ENCODE assay signal across 16 mouse cellular contexts in genomic region chr1:41890714-41891689, GRCm38 (mm10).
A peak's percentile ranks its signal among the peaks of the same experiment; 100 is the strongest.
DNase-seq lines count a peak whose midpoint lies in the region; ATAC-seq and TF ChIP-seq lines count a peak whose summit lies in the region.
"Had no signal": no experiment of that assay in that cellular context is flagged by ENCODE, and none has a peak within 500 bp of the region (broad histone marks: within the 10 kb centered on the region; RNA-seq: fewer than 3 reads in every experiment).

No protein-coding gene starts in this region.

- no peaks in the 10 kb centered on the region for H3K36me3 ChIP-seq in embryonic facial prominence, embryonic 13.5 days
- no peaks in the 10 kb centered on the region for H3K36me3 ChIP-seq in hindbrain, embryonic 13.5 days
- H3K36me3 ChIP-seq in midbrain, postnatal 0 days (ENCODE audit: insufficient read depth, low read length), result no peaks in the 10 kb centered on the region
- H3K36me3 ChIP-seq: heart, embryonic 13.5 days; liver, embryonic 12.5 days had no signal

- no peak for TF ChIP-seq POLR2A in cortical plate, adult 2 months (IDR thresholded peaks at IDR 0.05; ENCODE audit: extremely low read depth, insufficient read depth, low read length)

- no peaks in the 10 kb centered on the region for H3K27me3 ChIP-seq in embryonic facial prominence, embryonic 13.5 days
- H3K27me3 ChIP-seq in hindbrain, embryonic 13.5 days, result no peaks in the 10 kb centered on the region
- no peaks in the 10 kb centered on the region for H3K27me3 ChIP-seq in midbrain, postnatal 0 days (ENCODE audit: insufficient read depth, low read length)
- H3K27me3 ChIP-seq: heart, embryonic 13.5 days; liver, embryonic 12.5 days had no signal

- H3K27ac ChIP-seq in cortical plate, adult 2 months (ENCODE audit: insufficient read depth, low read length), result peak overlapping the region; percentile 60
- H3K27ac ChIP-seq in embryonic facial prominence, embryonic 13.5 days, result peak overlapping the region; percentile 64
- H3K27ac ChIP-seq in hindbrain, embryonic 13.5 days, result no peak overlapping the region; the same call in 1 of the 2 replicates
- no peak overlapping the region for H3K27ac ChIP-seq in midbrain, postnatal 0 days (ENCODE audit: low read depth, low read length)
- H3K27ac ChIP-seq: heart, embryonic 13.5 days; liver, embryonic 12.5 days; macrophage had no signal

- H3K4me1 ChIP-seq in cortical plate, adult 2 months (ENCODE audit: control insufficient read depth, insufficient read depth, low read length), result peaks cover 2% of the 10 kb centered on the region; the same call in 1 of the 2 replicates
- H3K4me1 ChIP-seq in embryonic facial prominence, embryonic 13.5 days, result peaks cover 44% of the 10 kb centered on the region
- peaks cover 39% of the 10 kb centered on the region for H3K4me1 ChIP-seq in hindbrain, embryonic 13.5 days (replicated peaks)
- H3K4me1 ChIP-seq in midbrain, postnatal 0 days (ENCODE audit: insufficient read depth, low read length), result peaks cover 4% of the 10 kb centered on the region; the same call in 1 of the 2 replicates
- H3K4me1 ChIP-seq: liver, embryonic 12.5 days had no signal

- no peak for TF ChIP-seq CTCF in cortical plate, adult 2 months (IDR thresholded peaks at IDR 0.05; ENCODE audit: extremely low read depth, insufficient read depth, low read length)
- TF ChIP-seq CTCF in midbrain, postnatal 0 days (IDR thresholded peaks at IDR 0.05), result no peak

- no peaks in the 10 kb centered on the region for H3K9me3 ChIP-seq in embryonic facial prominence, embryonic 13.5 days
- H3K9me3 ChIP-seq in hindbrain, embryonic 13.5 days, result no peaks in the 10 kb centered on the region
- H3K9me3 ChIP-seq in midbrain, postnatal 0 days (ENCODE audit: low read length), result no peaks in the 10 kb centered on the region
- H3K9me3 ChIP-seq: heart, embryonic 13.5 days; liver, embryonic 12.5 days had no signal

- no peak for DNase-seq in midbrain, postnatal 0 days (ENCODE audit: low spot score)
- DNase-seq in cerebellum, adult 11 months, result no peak
- DNase-seq in urinary bladder, postnatal 10 days (ENCODE audit: low spot score), result no peak
- DNase-seq in adrenal gland, adult 18-20 months (ENCODE audit: low spot score in 2 of 2), result no peak
- DNase-seq: adrenal gland, postnatal 25 days; cerebellum, postnatal 10 days; kidney, adult 2 months; thymus, postnatal 25 days had no signal

- no peak for ATAC-seq in embryonic facial prominence, embryonic 13.5 days (ENCODE audit: insufficient number of reproducible peaks, insufficient read depth, low FRiP score, low TSS enrichment, low read depth)
- no peak for ATAC-seq in hindbrain, embryonic 13.5 days (ENCODE audit: low FRiP score)
- no peak for ATAC-seq in midbrain, postnatal 0 days (ENCODE audit: low FRiP score)
- ATAC-seq in inflammation-experienced regulatory T-cells, adult 6 months, result no peak
- ATAC-seq: CD4-positive, CD25-positive, alpha-beta regulatory T cell, adult 4 months; liver, embryonic 12.5 days had no signal

- 33% methylated on average over 20 of the region's 20 CpGs for WGBS in embryonic facial prominence, embryonic 13.5 days
- WGBS in hindbrain, embryonic 13.5 days, result 19% methylated on average over 20 of the region's 20 CpGs
- WGBS in midbrain, postnatal 0 days, result 23% methylated on average over 20 of the region's 20 CpGs

- peak overlapping the region; percentile 45 for H3K4me2 ChIP-seq in embryonic facial prominence, embryonic 13.5 days
- peak overlapping the region; percentile 43 for H3K4me2 ChIP-seq in hindbrain, embryonic 13.5 days
- peak overlapping the region; percentile 39 for H3K4me2 ChIP-seq in midbrain, postnatal 0 days (ENCODE audit: low read depth, low read length, poor library complexity, severe bottlenecking)
- H3K4me2 ChIP-seq: heart, embryonic 13.5 days; liver, embryonic 12.5 days had no signal

- no peak overlapping the region for H3K9ac ChIP-seq in embryonic facial prominence, embryonic 13.5 days
- H3K9ac ChIP-seq in hindbrain, embryonic 13.5 days, result 0 out of 2 replicates have a peak overlapping the region, but pooled peaks have one; percentile 9
- H3K9ac ChIP-seq in midbrain, postnatal 0 days (replicated peaks; ENCODE audit: low read length, poor library complexity, severe bottlenecking), result no peak overlapping the region
- H3K9ac ChIP-seq: heart, embryonic 13.5 days; liver, embryonic 12.5 days had no signal

- H3K4me3 ChIP-seq in cortical plate, adult 2 months (ENCODE audit: insufficient read depth, low read length), result no peak overlapping the region
- H3K4me3 ChIP-seq in embryonic facial prominence, embryonic 13.5 days, result no peak overlapping the region
- no peak overlapping the region; the same call in 1 of the 2 replicates for H3K4me3 ChIP-seq in hindbrain, embryonic 13.5 days
- no peak overlapping the region for H3K4me3 ChIP-seq in midbrain, postnatal 0 days (ENCODE audit: low read depth, low read length)
- H3K4me3 ChIP-seq: heart, embryonic 13.5 days; liver, embryonic 12.5 days had no signal

Comparison
In these comparisons a context has a peak if more than half of its experiments do, and no peak if none do; other contexts are left out.
1. H3K27ac ChIP-seq: peak in cortical plate, adult 2 months (single experiment) and embryonic facial prominence, embryonic 13.5 days (single experiment); none in hindbrain, embryonic 13.5 days (single experiment) and midbrain, postnatal 0 days (single experiment).
2. Peak in every context shown above with its lines, with median percentiles within 50 percentile points of each other: H3K4me2 ChIP-seq.